Mouse (Mus musculus): ENCODE results near the gene Colgalt2.

Gene Colgalt2

DNA sequence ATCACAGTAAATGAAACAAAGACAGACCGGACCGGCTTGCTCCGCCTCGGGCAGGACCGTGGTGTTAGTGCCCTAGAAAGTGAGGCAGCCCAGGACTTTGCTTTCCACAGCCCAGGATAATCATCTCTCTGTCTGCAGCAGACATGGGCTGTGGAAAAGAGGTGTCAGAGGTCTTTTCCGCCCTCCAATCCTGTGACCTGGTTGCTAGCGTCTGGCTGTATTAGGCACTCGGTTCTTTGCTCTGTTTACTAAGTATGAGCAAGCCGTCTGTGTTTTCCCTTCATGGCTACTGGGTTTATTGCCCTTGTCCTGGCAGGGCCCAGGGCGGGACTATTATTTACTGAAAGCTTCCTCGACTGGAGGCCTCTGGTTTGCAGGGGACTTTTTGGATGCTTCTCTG is 98.0 kb downstream of the Colgalt2 start:
- peak; percentile 76 for DNase-seq

DNA sequence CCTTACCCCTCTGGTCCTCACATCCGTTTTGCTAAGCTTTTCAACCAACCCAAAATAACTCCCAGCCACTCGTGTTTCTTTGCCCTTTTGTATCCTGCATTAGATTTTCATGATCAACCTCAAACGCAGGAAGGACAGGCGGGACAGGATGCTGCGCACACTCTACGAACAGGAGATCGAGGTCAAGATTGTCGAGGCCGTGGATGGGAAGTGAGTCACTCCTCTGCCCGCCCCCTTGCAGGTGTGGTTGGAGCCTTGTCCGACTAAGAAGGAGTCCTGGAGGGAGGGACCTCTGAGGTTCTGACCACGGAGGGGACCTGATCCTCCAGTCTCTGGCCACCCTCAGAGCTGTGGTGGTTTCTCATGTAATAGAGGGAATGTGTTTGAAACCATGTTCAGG is 100.2 kb downstream of the Colgalt2 start:
- DNase-seq: peak; percentile 49

DNA sequence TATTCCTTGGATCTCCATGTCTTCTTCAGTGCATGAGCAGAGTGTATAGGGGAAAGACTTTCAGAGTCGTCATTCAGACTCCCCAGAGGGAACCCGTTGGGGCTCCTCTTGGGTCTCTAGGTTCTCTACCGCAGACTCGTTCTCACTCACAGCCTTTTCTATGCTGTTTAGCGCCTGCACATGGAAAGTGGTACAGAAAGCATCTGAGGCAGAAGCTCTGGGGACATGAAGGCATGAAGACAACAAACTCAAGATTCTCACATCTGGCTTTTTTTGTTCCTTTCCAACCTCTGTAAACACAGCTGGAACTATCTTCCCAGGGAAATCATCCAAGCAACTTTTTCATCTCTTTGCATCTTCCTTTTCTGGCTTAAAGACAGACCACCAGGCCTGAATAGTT is 106.5 kb downstream of the Colgalt2 start:
- DNase-seq: no peak

DNA sequence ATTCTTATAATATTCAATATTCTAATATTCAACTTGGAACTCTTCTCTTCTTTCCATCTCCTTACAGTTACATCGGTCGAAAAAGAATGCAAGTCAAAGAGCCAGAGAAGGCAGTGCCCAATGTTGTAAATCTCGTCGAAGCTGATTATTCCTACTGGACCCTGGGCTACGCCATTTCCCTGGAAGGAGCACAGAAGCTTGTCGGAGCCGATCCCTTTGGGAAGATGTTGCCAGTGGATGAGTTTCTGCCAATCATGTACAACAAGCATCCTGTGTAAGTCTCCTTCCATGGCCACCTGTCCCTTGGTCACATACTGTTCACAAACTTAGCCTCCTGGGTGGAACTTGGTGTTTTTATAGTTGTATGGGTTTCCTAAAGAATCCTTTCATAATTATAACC is 107.1 kb downstream of the Colgalt2 start:
- DNase-seq: no peak

DNA sequence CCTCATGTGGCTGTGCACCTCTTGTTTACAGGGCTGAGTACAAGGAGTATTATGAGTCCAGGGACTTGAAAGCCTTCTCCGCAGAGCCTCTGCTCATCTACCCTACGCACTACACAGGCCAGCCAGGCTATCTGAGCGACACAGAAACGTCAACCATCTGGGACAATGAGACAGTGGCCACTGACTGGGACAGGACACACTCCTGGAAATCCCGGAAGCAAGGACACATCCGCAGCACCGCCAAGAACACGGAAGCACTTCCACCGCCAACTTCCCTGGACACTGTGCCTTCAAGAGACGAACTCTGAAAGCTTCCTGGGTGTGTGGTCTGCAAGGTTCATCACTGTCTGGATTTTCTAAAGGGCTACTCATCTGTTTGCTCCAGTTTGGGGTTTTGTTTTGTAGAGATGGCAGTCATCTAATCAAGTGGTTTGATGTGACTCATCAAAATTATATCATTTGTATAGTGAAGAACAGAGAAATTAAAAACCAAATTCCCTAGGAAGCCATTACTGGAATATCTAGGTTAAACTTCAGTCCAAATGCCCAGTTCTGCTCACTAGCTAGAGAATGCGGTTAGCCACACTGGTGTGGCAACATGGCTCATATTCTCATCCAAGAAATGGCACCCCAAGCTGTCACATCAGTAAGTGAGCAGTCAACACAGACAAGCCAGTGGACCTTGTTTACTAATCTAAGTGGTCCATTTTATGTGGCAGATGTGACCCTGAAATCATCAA is 109.0 kb downstream of the Colgalt2 start:
- no peak for DNase-seq

DNA sequence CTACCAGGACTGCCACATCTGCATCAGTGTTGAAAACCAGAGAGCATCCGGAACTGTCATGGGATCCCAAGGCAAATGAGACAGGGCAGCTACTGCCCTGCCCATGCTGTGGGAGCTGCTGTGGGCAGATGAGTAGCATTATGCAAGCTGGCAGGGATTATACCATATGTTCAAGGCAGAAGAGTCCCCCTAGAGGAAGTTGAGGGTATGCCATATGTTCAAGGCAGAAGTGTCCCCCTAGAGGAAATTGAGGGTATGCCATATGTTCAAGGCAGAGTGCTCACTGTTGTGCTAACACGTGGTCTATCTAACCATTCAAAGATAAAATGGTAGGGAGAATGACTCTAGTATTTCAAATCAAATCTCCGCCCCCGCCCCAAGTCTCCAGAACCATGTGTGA is 111.6 kb downstream of the Colgalt2 start:
- peak; percentile 74 for DNase-seq

DNA sequence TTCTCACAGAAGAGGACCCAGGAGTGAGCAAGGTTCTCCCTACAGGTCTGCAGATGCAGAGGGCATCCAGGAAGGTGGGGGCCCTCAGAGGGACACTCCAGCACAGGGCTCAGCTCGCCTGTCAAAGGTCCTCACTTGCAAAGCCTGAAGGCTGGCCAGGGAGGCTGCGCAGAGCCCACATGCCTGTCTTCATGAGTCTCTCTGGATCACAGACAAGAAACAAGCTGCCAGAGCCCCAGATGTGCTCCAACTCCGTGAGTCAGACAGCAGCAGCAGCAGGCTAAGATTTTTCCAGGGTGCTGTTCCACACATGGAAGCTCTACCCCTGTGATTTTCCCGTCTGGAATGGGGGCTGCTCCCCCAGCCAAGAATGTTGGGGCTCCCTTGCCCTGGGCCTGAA is 114.6 kb downstream of the Colgalt2 start:
- DNase-seq: peak; percentile 51

DNA sequence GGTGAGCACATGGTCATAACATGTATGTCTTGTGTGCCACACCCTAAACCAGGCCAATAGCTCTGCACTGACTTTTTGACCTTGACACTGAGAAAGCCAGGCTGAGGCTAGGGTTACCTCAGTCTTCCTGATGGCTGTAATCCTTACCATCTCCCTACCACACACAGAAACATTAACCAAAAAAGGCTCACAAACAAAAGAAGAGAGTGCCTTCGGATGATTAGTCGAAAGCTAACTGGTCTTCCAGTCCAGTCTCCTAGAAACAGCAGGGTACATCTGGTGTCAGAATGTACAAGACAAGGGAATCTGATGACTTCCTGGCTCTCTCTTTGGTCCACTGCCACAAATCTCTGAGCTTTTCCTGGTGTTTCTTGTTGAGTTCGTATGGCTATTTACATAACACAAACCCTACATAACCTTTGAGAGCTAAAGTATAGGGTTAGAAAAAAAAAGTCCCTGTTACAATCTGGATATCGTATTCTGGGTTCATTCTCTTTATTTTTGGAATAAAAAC is 117.5 kb downstream of the Colgalt2 start:
- DNase-seq: peak; percentile 47

DNA sequence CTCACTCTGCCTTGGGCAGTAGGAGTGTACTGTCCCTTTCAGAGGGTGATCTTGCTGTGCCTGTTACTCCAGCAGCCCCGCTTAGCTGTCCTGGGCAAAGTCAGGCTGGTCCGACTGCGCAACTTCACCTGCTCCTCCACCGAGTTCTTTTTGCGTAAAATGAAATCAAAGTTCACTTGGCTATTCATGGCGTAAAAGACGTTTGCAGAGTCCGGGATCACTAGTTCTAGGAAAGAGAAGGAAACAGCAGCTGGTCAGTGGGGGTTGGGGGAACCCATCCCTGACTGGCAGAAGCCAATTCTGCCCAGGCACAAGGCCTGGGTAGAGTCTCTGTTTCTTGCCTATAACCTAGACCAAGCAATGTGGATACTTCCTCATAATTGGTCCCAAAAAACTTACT is 119.3 kb downstream of the Colgalt2 start:
- no peak for DNase-seq

DNA sequence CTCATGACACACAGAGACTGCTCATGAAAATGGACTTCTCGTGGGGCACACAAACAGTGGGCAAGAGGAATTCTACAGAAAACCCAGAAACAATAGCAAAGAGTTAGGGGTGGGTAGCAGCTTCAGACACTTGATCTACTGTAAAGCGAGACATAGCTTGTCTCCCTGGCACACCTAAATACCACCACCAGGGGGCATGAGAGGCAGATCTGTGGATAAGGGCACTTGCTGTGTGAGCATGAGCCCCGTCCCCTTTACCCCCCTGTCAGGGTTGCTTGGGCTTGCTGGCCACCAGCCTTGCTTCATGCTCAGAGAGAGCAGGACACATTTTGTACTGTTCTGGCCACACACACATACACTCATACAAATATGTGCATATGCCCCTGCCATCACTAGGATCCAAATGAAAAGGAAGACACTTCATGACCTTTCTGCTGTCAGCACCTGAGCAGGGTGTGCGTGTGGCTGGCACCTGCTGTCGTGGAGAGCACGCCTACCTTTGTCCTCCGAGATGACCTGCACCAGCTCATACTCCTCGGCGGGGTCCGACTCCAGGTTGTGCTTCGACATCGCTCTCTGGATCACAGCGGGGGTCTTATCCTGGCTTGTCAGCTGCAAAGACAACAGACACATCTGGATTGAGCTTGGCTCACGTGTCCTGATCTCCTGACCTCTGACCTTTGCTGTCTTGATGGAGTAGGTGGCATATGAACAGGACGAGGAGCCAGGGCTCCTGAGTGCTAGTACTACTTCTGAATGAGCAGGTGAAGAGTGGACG is 121.4 kb downstream of the Colgalt2 start:
- peak; percentile 82 for DNase-seq

DNA sequence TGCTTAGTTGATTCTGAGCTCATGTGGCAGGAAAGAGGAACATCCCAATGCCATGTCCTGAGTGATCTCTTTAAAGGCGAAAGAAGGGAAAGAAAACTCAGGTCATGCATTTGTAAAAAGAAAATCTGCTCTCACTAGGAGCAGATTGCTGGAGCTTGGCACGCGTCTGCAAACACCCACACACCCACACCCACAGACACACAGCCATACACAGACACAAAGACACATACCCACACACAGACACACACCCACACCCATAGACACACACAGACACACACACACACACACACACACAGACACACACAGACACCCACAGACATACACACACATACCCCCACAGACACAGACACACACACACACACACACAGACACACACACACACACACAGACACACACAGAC is 122.6 kb downstream of the Colgalt2 start:
- no peak for DNase-seq

DNA sequence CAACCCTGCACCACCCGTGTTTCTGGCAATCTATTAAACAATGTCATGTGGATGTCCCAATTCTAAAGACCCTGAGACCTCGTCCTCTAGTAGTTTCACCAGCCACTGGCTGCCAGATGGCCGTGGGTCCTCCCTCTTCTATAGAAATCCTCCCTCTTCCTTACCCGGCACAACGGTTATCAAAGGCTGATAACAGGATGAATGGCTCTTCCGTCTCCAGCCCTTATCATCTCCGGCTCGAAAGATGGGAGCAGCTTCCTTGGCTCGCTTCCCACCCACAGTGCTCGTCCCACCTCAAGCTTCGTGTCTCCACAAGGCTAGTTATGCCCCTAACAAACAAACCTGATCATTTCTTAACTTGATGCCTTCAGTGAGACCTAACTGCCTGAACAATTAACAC is 123.7 kb downstream of the Colgalt2 start:
- no peak for DNase-seq

DNA sequence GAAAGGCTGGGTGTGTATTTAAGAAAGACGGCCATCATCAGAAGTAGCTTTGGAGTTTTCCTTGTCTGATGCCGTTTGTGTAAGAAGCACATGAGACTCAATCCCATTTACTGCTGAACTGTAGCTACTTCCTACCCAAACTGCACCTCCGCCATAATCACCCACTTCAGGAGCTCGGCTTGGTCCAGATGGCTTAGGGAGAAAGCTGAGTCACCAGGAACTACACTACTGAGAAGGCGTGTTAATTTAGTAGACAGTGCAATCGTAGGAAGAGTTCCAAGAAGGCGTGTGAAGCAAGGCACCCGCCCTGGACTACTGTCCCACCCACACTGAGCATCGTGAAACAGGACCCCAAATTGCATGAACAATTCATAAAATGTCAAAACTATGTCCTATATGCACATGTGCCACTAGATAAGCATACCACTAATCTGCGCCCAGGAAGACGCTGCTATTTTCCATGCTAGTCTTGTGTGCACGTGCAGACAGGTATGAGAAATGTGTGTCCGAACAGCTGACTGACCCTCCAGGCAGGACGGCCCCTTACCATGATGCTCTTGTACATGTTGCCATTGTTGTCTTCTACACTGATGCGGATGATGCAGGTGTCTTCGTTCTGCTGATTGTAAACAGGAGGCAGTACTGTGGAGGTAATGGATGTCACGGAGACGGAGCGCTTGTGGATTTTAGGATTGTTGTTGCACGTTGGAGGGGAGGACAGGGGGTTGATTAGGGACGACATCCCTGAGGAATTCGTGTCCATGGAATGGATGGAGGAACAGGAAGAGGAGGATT is 124.7 kb downstream of the Colgalt2 start:
- DNase-seq: no peak

DNA sequence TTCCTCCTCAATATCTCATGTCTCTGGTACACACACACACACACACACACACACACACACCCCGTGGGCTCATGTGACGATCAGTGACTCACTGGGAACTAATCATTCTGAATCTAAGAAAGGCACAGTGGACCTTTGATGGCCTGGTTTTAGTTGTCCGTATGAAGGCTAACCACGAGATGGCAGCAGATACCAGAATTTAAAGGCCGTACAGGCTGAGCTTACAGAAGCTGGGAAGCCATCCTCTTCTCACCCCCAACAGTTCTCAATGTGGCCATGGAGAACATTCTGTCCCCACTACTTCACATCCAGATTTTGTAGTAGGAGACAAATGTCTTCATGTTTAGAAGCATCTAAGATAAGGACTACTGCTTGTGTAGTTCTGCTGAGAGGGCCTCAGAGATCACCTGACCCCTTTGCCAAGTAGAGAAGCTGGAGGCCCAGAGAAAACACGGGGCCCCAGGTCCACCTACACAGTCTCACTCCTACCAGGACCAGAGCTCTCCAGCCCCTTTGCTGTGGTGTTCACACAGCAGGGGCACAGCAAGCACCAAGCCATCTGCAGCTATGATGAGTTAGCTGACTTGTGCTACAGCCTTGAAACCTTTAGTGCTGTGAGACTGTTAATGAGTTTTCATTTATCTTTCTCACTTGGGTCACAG is 125.5 kb downstream of the Colgalt2 start:
- peak; percentile 87 for DNase-seq

DNA sequence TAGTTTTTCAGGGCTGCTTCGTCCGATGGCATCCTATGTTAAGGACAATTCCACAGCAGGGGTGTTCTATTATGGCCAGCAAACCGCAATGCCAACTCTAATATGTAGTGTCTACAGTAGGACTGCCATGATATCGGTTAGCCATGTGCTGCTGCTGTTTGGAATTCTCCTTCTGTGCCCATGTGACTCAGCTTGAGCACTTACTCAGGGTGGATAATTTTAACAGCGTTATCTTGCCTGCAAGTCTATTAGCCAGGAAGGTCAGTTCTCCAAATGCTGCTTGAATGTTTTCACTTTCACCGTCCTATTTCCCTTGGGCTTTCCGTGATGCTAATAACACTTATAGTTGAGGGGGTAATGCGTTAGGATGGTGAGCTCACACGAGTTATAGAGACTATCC is 126.5 kb downstream of the Colgalt2 start:
- DNase-seq: no peak

DNA sequence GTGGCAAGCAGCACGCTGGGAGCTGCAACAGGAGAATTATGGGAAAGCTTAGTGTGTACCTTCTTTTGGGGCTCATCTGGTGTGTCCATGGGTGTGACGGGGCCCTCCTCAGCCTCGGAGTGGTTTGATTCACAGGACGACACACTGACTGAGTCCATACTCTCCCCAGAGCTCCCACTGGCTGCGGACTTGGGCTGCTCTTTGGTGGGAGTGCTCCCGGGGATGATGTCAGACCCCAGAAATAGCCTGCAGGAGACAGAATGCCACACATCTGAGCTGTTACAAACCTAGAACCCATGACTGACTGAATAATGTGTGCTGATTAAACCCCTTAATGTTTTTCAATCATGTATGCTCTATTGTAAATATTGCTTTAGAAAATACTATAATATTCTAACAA is 128.6 kb downstream of the Colgalt2 start:
- DNase-seq: no peak

DNA sequence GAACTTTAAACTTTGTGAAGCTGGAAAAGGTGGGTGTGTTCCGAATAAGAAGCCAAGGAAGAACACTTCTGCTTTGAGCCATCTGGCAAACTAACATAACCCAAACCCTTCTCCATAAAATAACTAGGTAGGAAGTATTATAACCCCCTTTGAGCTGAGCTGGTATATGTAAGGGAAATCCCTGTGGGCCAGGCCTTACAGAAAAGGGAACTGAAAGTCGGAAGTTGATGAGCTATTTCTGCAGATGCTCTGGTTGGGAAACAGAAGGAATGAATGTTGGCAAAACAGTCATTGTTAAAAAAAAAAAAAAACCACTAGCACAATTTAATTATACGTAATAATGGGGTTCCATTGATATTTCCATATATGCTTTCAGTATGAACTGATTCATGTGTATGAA is 129.1 kb downstream of the Colgalt2 start:
- DNase-seq: no peak

DNA sequence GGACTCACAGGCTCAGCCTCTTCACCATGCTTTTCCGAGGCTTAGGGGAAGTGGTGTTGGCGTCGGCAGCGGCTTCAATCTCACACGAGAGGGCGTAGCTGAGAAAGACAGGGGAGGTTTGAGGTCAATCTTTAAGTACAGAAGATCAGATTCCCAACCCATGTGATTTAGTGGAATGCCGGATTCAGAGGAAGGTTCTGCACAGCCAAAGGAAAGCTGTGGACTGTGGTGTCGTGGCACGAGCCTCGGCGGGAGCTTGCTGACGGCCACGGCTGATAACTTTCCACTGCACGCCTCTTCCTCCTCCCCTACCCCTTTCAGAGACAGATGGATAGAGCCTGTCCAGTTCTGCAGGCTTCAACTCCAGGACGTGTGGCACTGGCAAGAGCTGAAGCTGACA is 131.9 kb downstream of the Colgalt2 start:
- DNase-seq: peak; percentile 67

DNA sequence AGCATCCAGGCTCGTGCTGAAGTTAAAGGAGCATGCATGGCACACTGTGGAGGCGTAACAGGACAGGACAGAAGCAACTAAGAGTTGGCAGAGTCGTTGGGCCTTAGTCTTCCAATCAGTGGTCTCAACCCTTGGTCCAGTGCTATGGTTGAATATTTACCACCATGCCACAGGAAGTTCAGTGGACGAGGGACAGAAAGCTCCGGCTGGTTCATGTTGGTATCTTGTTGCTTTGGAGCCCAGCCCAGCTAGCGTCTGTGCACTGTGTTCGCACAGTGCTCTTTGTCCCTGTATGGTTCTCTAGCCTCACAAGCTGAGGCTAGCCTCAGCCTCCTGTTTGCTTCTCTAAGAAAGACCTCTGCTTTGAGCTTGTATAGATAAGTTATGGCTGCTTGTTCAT is 134.9 kb downstream of the Colgalt2 start:
- no peak for DNase-seq

DNA sequence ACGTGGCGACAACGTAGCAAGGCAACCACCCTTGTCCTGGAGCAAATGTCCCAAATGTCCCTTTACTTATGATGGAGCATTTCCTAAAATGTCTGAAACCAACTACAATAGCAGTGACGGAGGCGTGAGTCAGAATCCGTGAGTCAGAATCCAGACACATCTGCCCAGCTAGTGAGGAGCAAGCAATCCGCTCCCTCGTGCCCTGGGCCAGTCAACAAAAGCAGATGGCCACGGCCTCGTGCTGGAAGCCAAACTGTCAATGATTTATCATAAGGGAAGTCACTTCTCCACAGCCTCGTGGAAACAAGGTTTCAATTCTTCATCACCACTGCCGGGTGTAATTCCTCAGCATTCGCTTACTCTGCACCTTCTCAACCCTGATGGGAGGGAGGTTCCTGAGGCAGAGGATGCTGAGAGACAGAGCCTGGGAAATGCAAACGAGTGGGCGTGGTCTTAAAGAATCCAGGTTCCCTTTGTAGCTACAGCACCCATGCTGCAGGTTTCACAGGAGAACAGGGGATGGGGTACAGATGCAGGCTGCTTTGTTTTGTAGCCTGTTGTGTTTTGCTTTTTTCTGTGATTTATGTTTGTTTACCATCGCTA is 136.9 kb downstream of the Colgalt2 start:
- no peak for DNase-seq

DNA sequence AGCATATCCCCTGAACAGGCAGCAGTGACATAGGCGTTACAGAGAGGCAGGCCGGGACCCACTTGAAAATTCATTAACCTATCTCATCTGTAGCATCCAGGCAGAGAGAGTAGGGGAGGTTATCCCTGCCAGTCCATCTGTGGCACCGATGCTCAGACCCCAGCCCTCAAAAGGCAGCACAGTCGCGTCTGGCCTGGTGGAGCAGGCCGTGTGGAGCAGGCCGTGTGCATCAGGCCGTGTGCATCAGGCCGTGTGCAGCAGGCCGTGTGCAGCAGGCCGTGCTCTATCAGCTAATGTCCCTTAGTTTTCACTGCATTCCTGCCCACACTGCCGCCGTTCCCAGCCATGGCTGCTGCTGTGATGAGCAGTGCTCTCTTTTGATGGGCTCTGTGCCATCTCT is 137.6 kb downstream of the Colgalt2 start:
- no peak for DNase-seq

DNA sequence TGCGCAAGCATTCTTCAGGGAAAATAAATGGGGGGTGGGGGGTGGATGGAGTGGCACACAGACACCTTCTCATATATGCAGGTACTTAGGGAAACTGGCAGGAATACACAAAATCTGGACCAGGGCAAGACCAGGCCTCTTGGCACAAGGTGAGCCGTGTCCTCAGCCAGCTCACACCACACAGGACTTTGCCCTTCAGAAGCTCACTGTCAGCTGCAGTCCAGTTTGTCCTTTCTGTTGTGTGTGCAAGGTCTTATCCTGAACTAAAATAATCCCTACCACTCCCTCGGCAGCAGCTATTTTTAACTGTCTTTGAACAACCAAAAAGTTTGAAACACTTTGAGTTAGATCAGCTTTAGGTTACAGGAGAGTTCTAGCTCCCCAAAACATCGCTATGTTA is 139.2 kb downstream of the Colgalt2 start:
- DNase-seq: no peak

All from lung, postnatal 10 days (tissue).